Mouse (Mus musculus): ENCODE data around the gene Foxo3.

DNA sequence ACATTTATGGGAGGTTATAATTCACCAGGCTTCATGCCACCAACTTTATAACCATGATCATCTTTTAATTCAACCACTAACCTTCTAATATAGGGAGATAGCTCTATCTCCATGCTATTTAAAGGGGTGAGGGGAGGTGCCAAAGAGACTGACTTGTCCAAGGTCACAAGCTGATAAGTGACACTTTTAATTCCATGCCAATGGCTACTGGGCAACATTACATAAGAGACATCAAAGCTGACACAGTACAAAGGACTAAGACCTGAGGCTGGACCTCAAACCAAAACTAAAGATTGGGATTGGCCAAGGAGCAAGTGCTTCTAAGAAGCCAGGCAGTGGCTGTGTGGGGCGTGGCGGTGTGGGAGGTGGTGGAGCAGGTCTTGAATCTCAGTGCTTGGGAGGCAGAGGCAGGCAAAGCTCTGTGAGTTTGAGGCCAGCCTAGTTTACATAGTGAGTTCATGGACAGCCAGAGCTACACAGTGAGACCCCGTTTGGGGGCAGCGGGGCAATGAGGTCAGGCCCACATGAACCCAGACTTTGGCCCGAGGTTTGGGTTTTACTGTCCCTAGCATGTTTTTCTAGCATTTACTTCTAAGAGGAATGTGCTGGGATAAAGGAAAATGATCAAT is 46.0 kb downstream of the Foxo3 start:
- TF ChIP-seq CTCF (IDR thresholded peaks at IDR 0.05; ENCODE audit: insufficient read depth, low read length) = no peak
- TF ChIP-seq POLR2A (IDR thresholded peaks at IDR 0.05; ENCODE audit: borderline replicate concordance, extremely low read depth, low read depth, low read length) = no peak

All from lung, adult 2 months (tissue).